Mouse (Mus musculus): ENCODE data around the gene Lhfpl3. TPM values are rescaled to one million over a fixed set of nuclear protein-coding genes. Genes with fewer than 3 reads are reported as not detected.

Lhfpl3 gene
- polyA plus RNA-seq, 1 experiment from 2014 or later, result 1.3 TPM

DNA sequence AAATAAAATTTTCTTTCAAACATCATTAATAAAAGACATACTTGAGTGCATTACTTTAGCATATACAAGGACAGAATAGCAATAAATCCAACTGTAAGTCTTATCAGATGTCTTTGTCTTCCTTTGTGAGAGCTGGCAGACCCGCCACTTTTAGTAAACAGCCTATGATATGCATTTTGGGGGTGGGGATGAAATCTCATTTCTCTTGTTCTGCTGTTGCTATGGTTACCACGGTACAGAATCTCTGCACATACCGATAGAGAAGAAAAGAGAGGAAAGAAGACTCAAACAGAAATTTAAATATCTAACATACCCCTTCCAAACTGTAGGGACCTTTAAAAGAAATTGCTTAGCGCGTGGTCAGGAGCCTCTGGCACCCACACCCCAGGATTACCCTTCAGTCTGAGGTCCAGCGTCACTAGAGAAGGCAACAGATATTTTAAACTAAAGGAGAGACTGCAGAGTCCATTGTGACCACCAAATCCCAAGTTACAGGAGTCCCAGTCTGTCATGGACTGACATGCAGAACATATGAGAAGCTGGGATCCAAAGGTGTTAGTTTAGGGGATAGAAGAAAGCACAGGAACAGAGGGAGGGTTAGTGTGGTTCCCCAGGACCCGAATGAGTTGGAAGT is 151.9 kb downstream of the Lhfpl3 start:
- Histone ChIP-seq H3K9ac (ENCODE audit: low read length) (no peak overlapping the region), H3K36me3 (ENCODE audit: control insufficient read depth, insufficient read depth, low read length) (no peaks in the 10 kb centered on the region), H3K9me3 (ENCODE audit: control insufficient read depth, low read length) (no peaks in the 10 kb centered on the region), H3K27ac (ENCODE audit: low read depth, low read length) (no peak overlapping the region), H3K27me3 (ENCODE audit: control insufficient read depth, insufficient read depth, low read length) (no peaks in the 10 kb centered on the region), H3K4me1 (ENCODE audit: control insufficient read depth, insufficient read depth, low read length) (no peaks in the 10 kb centered on the region; the same call in 1 of the 2 replicates), H3K4me2 (no peak overlapping the region), H3K4me3 (ENCODE audit: low read depth, low read length) (no peak overlapping the region)
- peak; percentile 22; the same call in 1 of the 2 replicates for ATAC-seq (ENCODE audit: low FRiP score)
- DNase-seq (ENCODE audit: low spot score, missing footprints), result no peak
- 65% methylated on average over 7 of the region's 7 CpGs for WGBS

DNA sequence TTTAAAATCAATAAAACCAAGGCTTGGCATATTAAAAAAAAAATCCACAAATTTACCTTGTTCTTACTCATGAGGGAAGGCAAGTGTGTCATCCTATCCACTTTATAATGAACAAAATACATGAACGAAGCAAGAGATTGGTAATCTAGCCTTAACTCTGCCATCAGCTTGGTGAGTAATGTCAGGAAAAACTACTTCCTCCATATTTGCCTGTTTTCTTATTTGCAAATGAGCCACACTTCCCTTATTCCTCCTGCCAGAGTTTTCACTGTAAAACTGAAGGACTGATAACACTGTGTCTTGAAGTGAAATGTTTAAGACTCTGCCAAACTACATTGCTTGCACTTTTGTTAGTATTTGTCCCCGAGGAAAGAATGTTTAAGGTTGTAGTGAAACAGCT is 152.7 kb downstream of the Lhfpl3 start:
- Histone ChIP-seq H3K36me3 (ENCODE audit: control insufficient read depth, insufficient read depth, low read length) (no peaks in the 10 kb centered on the region), H3K27me3 (ENCODE audit: control insufficient read depth, insufficient read depth, low read length) (no peaks in the 10 kb centered on the region), H3K27ac (ENCODE audit: low read depth, low read length) (no peak overlapping the region), H3K9me3 (ENCODE audit: control insufficient read depth, low read length) (no peaks in the 10 kb centered on the region), H3K4me1 (ENCODE audit: control insufficient read depth, insufficient read depth, low read length) (no peaks in the 10 kb centered on the region; the same call in 1 of the 2 replicates), H3K9ac (ENCODE audit: low read length) (no peak overlapping the region), H3K4me2 (no peak overlapping the region), H3K4me3 (ENCODE audit: low read depth, low read length) (no peak overlapping the region)
- ATAC-seq (ENCODE audit: low FRiP score) (no peak), DNase-seq (ENCODE audit: low spot score, missing footprints) (no peak)
- WGBS, result 88% methylated on average over 2 of the region's 2 CpGs

DNA sequence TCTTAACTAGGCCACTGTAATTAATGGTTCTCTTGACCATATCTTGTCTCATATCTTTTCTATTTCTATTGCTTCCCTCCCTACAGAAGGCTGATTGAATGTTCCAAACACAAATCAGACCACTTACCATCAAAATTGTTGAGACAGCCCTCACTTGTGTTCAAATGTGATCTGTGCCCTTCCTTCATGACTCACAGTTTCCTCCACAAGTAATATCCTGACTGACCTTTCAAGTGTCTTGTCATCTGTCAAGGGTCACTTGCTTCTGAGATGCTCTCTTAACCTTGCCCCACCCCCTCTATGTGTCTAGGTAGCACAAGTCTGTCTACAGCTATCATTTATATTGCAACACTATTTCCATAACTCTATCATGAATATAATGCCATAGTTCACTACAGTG is 154.1 kb downstream of the Lhfpl3 start:
- Histone ChIP-seq H3K27ac (ENCODE audit: low read depth, low read length) (no peak overlapping the region), H3K9ac (ENCODE audit: low read length) (no peak overlapping the region), H3K9me3 (ENCODE audit: control insufficient read depth, low read length) (no peaks in the 10 kb centered on the region), H3K36me3 (ENCODE audit: control insufficient read depth, insufficient read depth, low read length) (no peaks in the 10 kb centered on the region), H3K27me3 (ENCODE audit: control insufficient read depth, insufficient read depth, low read length) (no peaks in the 10 kb centered on the region), H3K4me2 (no peak overlapping the region), H3K4me3 (ENCODE audit: low read depth, low read length) (no peak overlapping the region), H3K4me1 (ENCODE audit: control insufficient read depth, insufficient read depth, low read length) (no peaks in the 10 kb centered on the region; the same call in 1 of the 2 replicates)
- ATAC-seq (ENCODE audit: low FRiP score) (no peak), DNase-seq (ENCODE audit: low spot score, missing footprints) (no peak)

GRCm38 (mm10) chr5:22917197-22917596 is 171.3 kb downstream of the Lhfpl3 start:
- no peaks in the 10 kb centered on the region for H3K27me3 ChIP-seq (ENCODE audit: control insufficient read depth, insufficient read depth, low read length)
- 91% methylated on average over 1 of the region's 1 CpGs for WGBS
- H3K4me2 ChIP-seq, result no peak overlapping the region
- ATAC-seq (ENCODE audit: low FRiP score) (no peak), DNase-seq (ENCODE audit: low spot score, missing footprints) (no peak)
- no peak overlapping the region for H3K9ac ChIP-seq (ENCODE audit: low read length)
- no peaks in the 10 kb centered on the region for H3K9me3 ChIP-seq (ENCODE audit: control insufficient read depth, low read length)
- no peak overlapping the region for H3K27ac ChIP-seq (ENCODE audit: low read depth, low read length)
- H3K4me3 ChIP-seq (ENCODE audit: low read depth, low read length), result no peak overlapping the region
- H3K4me1 ChIP-seq (ENCODE audit: control insufficient read depth, insufficient read depth, low read length), result no peaks in the 10 kb centered on the region
- no peaks in the 10 kb centered on the region for H3K36me3 ChIP-seq (ENCODE audit: control insufficient read depth, insufficient read depth, low read length)

DNA sequence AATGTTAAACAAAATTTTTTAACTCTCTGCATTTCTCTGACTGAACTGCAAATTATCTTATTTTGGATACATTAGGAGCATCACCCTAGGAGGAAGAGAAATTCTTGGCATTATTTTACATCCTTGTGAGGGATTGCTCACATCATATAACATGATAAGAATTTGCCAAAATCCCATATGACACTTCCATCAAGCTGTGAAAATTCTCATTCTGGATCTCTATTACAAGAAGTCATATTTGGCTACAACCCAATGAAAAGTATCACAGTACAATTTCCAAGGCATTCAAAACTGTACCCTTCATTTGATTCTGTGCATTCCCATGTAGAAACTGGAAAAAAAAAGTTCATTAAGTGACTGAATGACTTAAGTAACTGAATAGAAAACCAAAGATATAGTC is 180.3 kb downstream of the Lhfpl3 start:
- ATAC-seq (ENCODE audit: low FRiP score) (no peak), DNase-seq (ENCODE audit: low spot score, missing footprints) (no peak)
- H3K4me3 ChIP-seq (ENCODE audit: low read depth, low read length), result no peak overlapping the region
- H3K27ac ChIP-seq (ENCODE audit: low read depth, low read length), result no peak overlapping the region
- H3K4me2 ChIP-seq, result no peak overlapping the region
- no peaks in the 10 kb centered on the region for H3K4me1 ChIP-seq (ENCODE audit: control insufficient read depth, insufficient read depth, low read length)
- no peak overlapping the region for H3K9ac ChIP-seq (ENCODE audit: low read length)
- no peaks in the 10 kb centered on the region for H3K27me3 ChIP-seq (ENCODE audit: control insufficient read depth, insufficient read depth, low read length)
- no peaks in the 10 kb centered on the region for H3K9me3 ChIP-seq (ENCODE audit: control insufficient read depth, low read length)
- no peaks in the 10 kb centered on the region for H3K36me3 ChIP-seq (ENCODE audit: control insufficient read depth, insufficient read depth, low read length)

DNA sequence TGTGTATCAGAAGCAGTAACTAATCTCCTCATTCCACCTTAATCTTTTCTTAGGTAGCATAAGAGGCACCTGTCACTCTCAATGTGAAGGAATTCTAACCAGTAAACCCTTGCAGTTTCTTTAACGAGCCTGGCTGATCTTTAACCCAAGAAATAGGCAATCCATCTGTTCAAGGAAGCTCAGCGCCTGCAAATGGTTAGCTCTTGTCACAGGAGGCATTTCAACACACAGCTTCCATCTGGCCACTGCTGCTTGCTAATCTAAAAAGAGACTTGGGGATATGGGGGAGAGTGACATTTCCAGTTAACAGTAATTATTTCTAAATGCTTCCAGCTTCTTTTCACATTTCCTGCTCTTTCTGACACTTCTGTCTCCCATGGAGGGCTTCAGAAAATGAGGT is 182.9 kb downstream of the Lhfpl3 start:
- WGBS, result 76% methylated on average over 2 of the region's 2 CpGs
- no peaks in the 10 kb centered on the region for H3K36me3 ChIP-seq (ENCODE audit: control insufficient read depth, insufficient read depth, low read length)
- H3K4me1 ChIP-seq (ENCODE audit: control insufficient read depth, insufficient read depth, low read length), result no peaks in the 10 kb centered on the region

DNA sequence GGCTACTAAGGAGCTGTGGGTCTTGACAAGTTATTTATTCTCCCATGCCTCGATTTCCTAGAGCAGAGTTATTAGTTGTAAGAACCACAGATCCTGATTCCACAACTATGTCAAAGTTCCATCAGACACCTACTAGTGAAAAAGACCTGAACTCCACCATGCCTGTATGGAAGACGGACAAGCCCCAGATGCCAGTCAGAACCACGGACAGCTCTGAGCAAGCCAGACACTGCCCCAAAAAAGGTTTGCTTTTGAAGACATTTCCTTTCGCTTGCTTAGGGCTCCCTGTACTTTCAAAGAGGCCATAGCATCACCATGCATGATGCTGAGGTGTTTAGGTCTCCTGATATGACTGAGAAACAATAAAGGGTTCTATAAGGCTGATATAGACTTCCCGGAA is 197.4 kb downstream of the Lhfpl3 start:
- Histone ChIP-seq H3K9me3 (ENCODE audit: control insufficient read depth, low read length) (no peaks in the 10 kb centered on the region), H3K4me2 (no peak overlapping the region), H3K9ac (ENCODE audit: low read length) (no peak overlapping the region), H3K27ac (ENCODE audit: low read depth, low read length) (no peak overlapping the region), H3K36me3 (ENCODE audit: control insufficient read depth, insufficient read depth, low read length) (no peaks in the 10 kb centered on the region), H3K27me3 (ENCODE audit: control insufficient read depth, insufficient read depth, low read length) (no peaks in the 10 kb centered on the region), H3K4me3 (ENCODE audit: low read depth, low read length) (no peak overlapping the region), H3K4me1 (ENCODE audit: control insufficient read depth, insufficient read depth, low read length) (no peaks in the 10 kb centered on the region)
- DNase-seq (ENCODE audit: low spot score, missing footprints), result no peak
- 64% methylated on average over 5 of the region's 5 CpGs for WGBS
- no peak for ATAC-seq (ENCODE audit: low FRiP score)

More for the DNA sequence above, 182.9 kb downstream of the Lhfpl3 start:
- no peaks in the 10 kb centered on the region for H3K9me3 ChIP-seq (ENCODE audit: control insufficient read depth, low read length)
- H3K27me3 ChIP-seq (ENCODE audit: control insufficient read depth, insufficient read depth, low read length), result no peaks in the 10 kb centered on the region
- DNase-seq (ENCODE audit: low spot score, missing footprints) (no peak), ATAC-seq (ENCODE audit: low FRiP score) (no peak)
- no peak overlapping the region for H3K27ac ChIP-seq (ENCODE audit: low read depth, low read length)
- no peak overlapping the region for H3K4me2 ChIP-seq
- no peak overlapping the region for H3K9ac ChIP-seq (ENCODE audit: low read length)
- H3K4me3 ChIP-seq (ENCODE audit: low read depth, low read length), result no peak overlapping the region

GRCm38 (mm10) chr5:22963300-22963699 is 217.4 kb downstream of the Lhfpl3 start:
- ATAC-seq (ENCODE audit: low FRiP score), result no peak
- Histone ChIP-seq H3K9ac (ENCODE audit: low read length) (no peak overlapping the region), H3K9me3 (ENCODE audit: control insufficient read depth, low read length) (no peaks in the 10 kb centered on the region), H3K27ac (ENCODE audit: low read depth, low read length) (no peak overlapping the region), H3K27me3 (ENCODE audit: control insufficient read depth, insufficient read depth, low read length) (no peaks in the 10 kb centered on the region), H3K4me1 (ENCODE audit: control insufficient read depth, insufficient read depth, low read length) (no peaks in the 10 kb centered on the region), H3K36me3 (ENCODE audit: control insufficient read depth, insufficient read depth, low read length) (no peaks in the 10 kb centered on the region), H3K4me2 (no peak overlapping the region), H3K4me3 (ENCODE audit: low read depth, low read length) (no peak overlapping the region)
- no peak for DNase-seq (ENCODE audit: low spot score, missing footprints)
- WGBS, result 64% methylated on average over 6 of the region's 6 CpGs

DNA sequence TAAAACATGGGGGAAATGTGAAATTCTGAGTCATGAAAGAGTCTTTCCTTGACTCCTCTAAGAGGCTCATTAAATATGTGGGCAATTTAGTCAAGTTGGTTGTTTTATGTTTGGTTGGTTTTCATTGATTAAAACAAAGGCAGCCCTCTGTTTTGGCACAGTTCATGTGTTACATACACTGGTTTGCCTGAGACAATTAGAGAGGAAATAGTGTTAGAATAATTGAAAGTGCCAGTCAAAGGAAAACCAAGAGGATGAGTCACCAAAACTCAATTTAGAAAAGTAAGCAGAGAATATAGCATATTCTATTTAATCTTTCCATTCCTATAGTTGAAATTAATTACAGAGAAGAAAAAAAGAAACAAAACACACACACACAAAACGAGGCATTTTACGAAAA is 240.9 kb downstream of the Lhfpl3 start:
- WGBS, result 88% methylated on average over 2 of the region's 2 CpGs
- no peaks in the 10 kb centered on the region for H3K36me3 ChIP-seq (ENCODE audit: control insufficient read depth, insufficient read depth, low read length)
- H3K27ac ChIP-seq (ENCODE audit: low read depth, low read length), result no peak overlapping the region
- H3K9ac ChIP-seq (ENCODE audit: low read length), result no peak overlapping the region
- no peak overlapping the region for H3K4me2 ChIP-seq
- H3K9me3 ChIP-seq (ENCODE audit: control insufficient read depth, low read length), result no peaks in the 10 kb centered on the region
- H3K27me3 ChIP-seq (ENCODE audit: control insufficient read depth, insufficient read depth, low read length), result no peaks in the 10 kb centered on the region
- DNase-seq (ENCODE audit: low spot score, missing footprints), result no peak
- no peaks in the 10 kb centered on the region for H3K4me1 ChIP-seq (ENCODE audit: control insufficient read depth, insufficient read depth, low read length)
- no peak overlapping the region for H3K4me3 ChIP-seq (ENCODE audit: low read depth, low read length)
- ATAC-seq (ENCODE audit: low FRiP score), result no peak

Data from midbrain, embryonic 11.5 days (tissue).